Mouse (Mus musculus) testis, adult 2 months (tissue): ENCODE data around the gene C530008M17Rik.

ENCODE experiments used
- CTCF ChIP-seq: fragments of 200-500 bp; IDR thresholded peaks from 2 replicates; pipeline ENCODE4 v1.5.1; 2012; ENCODE audit warnings: low read depth, mild to moderate bottlenecking, inconsistent platforms, low read length, moderate library complexity; ENCODE audit not compliant: control insufficient read depth, insufficient read depth, insufficient replicate concordance
- POLR2A ChIP-seq: fragments of 200-500 bp; IDR thresholded peaks from 2 replicates; pipeline ENCODE4 v1.6.1; 2012; ENCODE audit warnings: low read depth, mild to moderate bottlenecking, inconsistent platforms, low read length, moderate library complexity; ENCODE audit not compliant: control insufficient read depth

DNA sequence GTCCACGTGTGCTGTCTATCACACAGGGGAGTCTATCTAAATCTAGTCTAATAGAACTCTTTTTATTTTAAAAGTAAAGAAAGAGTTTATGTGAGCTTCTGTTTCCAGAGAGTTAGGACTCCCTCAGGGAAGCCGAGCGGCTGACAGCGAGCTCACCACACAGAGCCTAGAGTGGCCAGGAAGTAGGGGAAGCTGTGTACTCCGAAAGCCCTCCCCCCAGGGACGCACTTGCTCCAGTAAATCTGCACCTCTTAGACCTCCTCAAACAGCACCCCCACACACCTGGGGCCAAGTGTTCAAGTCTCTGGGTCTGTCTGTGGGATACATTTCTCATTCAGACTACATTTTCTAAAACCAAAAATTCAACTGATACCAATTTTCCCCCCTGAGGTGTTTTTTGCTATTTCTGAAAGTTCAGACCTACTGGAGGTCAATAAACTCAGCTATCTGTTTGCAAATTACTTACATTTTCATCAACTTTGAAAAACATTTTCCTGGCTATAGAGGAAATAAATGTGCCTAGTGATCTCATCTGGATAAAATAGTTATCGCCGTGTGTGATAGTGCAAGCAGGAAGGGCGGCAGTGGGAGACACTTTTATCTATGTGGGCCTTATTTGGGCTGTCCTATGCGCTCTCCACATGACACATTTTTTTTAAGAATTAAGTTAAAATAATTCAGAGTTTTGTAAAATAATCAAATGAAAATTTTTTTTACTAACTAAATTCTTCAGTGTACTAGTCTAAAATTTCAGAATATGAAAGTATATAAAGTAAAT, 11.0 kb upstream of the C530008M17Rik start:
- no peak for TF ChIP-seq POLR2A
- TF ChIP-seq CTCF: no peak
